Mouse (Mus musculus) heart, embryonic 12.5 days (tissue): ENCODE data around the gene Got1. TPM values are rescaled to one million over a fixed set of nuclear protein-coding genes. Genes with fewer than 3 reads are reported as not detected.
"Not testable (repeated sequence)": the region's sequence is repeated elsewhere in the genome, so short reads cannot be mapped to it uniquely, and the experiment has no call there.

Experiments used
- ATAC-seq: fragments of 200-750 bp; cut with Nextera tagmentation; 2 replicates; pipeline ENCODE4 v1.8.0; 2017; ENCODE audit warnings: moderate TSS enrichment, moderate library complexity; ENCODE audit not compliant: insufficient number of reproducible peaks, low FRiP score
- H3K27ac ChIP-seq: fragments of 300-500 bp; sonication (generic); 2 replicates; pipeline ENCODE4 v1.5.1; 2016; ENCODE audit warnings: mild to moderate bottlenecking, moderate library complexity; ENCODE audit not compliant: poor library complexity, severe bottlenecking
- H3K27me3 ChIP-seq: fragments of 300-500 bp; sonication (generic); replicated peaks from 2 replicates; pipeline ENCODE4 v1.6.1; 2016; ENCODE audit warnings: mild to moderate bottlenecking, moderate library complexity
- H3K36me3 ChIP-seq: fragments of 300-500 bp; sonication (generic); 2 replicates; pipeline ENCODE4 v1.6.1; 2016; ENCODE audit warnings: mild to moderate bottlenecking, moderate library complexity
- H3K4me1 ChIP-seq: fragments of 300-500 bp; sonication (generic); replicated peaks from 2 replicates; pipeline ENCODE4 v1.6.1; 2016; ENCODE audit warnings: mild to moderate bottlenecking
- H3K4me2 ChIP-seq: fragments of 300-500 bp; sonication (generic); 2 replicates; pipeline ENCODE4 v1.6.1; 2016; ENCODE audit warnings: mild to moderate bottlenecking, moderate library complexity
- H3K4me3 ChIP-seq: fragments of 300-500 bp; sonication (generic); 2 replicates; pipeline ENCODE4 v1.5.1; 2016; ENCODE audit warnings: mild to moderate bottlenecking
- H3K9ac ChIP-seq: fragments of 300-500 bp; sonication (generic); 2 replicates; pipeline ENCODE4 v1.6.1; 2016; ENCODE audit warnings: mild to moderate bottlenecking, moderate library complexity
- H3K9me3 ChIP-seq: fragments of 300-500 bp; sonication (generic); replicated peaks from 2 replicates; pipeline ENCODE4 v1.6.1; 2016; ENCODE audit warnings: mild to moderate bottlenecking, moderate library complexity
- WGBS: fragments of 180-500 bp; shearing (Covaris S2); methylation state at CpG from one replicate; pipeline ENCODE4 v1.1.7; 2016; 5-methylcytosine and 5-hydroxymethylcytosine counted together
- polyA plus RNA-seq: library from polyadenylated mRNA; unstranded; fragments of >200 nt; fragmentation: Nextera tagmentation; extraction: Ambion mirVana; gene quantifications from 2 replicates; pipeline ENCODE4 v1.2.1, GENCODE M21; 2016

Got1 gene
- polyA plus RNA-seq, 1 experiment from 2014 or later: 181 TPM

GRCm38 (mm10) chr19:43510436-43511220 lies 13.8 kb downstream of the Got1 start:
- no peak for ATAC-seq
- 89% methylated on average over 14 of the region's 14 CpGs for WGBS
- Histone ChIP-seq H3K4me2 (no peak overlapping the region), H3K36me3 (peaks cover 80% of the 10 kb centered on the region), H3K27me3 (no peaks in the 10 kb centered on the region), H3K4me3 (no peak overlapping the region), H3K4me1 (no peaks in the 10 kb centered on the region), H3K9ac (no peak overlapping the region), H3K27ac (no peak overlapping the region), H3K9me3 (no peaks in the 10 kb centered on the region)

DNA sequence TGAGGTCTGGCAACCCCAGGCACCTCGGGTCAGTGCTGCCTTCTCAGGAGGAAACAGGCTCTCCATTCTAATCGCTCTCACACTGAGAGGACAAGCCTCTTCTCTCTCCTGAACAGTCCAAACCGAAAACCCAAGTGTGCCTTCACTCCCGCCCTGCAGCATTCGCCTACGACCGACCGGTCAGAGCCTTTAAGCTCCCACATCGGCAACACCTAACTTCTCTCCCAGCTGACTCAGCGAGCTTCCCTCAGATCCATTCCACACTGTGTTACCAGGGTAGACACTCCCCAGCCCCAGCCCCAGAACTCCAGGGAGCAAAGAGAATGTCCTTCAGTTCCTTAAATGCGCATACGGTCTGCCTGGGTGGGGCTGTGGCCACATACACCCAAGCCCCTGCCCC lies 19.0 kb downstream of the Got1 start:
- 84% methylated on average over 12 of the region's 12 CpGs for WGBS
- no peak overlapping the region for H3K4me2 ChIP-seq
- H3K9me3 ChIP-seq: no peaks in the 10 kb centered on the region
- no peak for ATAC-seq
- H3K4me1 ChIP-seq: no peaks in the 10 kb centered on the region
- no peak overlapping the region for H3K27ac ChIP-seq
- peaks cover 81% of the 10 kb centered on the region for H3K36me3 ChIP-seq
- H3K9ac ChIP-seq: no peak overlapping the region
- H3K4me3 ChIP-seq: no peak overlapping the region
- no peaks in the 10 kb centered on the region for H3K27me3 ChIP-seq

GRCm38 (mm10) chr19:43503593-43503992 lies 20.8 kb downstream of the Got1 start:
- WGBS: 86% methylated on average over 8 of the region's 9 CpGs
- not testable (repeated sequence) for H3K4me2 ChIP-seq, H3K4me3 ChIP-seq, H3K27ac ChIP-seq, H3K27me3 ChIP-seq, H3K9me3 ChIP-seq, H3K9ac ChIP-seq, H3K4me1 ChIP-seq, ATAC-seq
- peaks cover 85% of the 10 kb centered on the region for H3K36me3 ChIP-seq

DNA sequence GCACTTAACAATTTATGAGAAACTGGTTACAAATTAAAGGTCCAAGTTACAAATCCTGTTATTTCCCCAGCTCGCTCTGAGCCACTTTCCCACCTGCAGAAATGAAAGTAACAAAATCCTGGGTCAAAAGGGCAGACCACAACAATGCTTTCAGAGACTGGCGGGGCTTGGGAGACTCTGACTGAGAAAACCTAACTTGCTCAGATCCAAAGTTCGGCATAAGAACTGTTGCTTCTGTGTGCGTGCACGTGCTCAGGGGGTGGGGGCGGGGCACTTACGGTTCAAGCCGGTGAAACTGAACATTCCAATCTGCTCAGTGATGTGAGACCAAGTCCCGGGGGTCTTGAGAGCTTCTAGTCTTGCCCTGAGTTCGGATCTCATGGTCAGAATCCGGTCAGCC lies 21.8 kb downstream of the Got1 start:
- ATAC-seq: no peak
- Histone ChIP-seq H3K4me3 (no peak overlapping the region), H3K4me1 (no peaks in the 10 kb centered on the region), H3K27me3 (no peaks in the 10 kb centered on the region), H3K27ac (no peak overlapping the region), H3K4me2 (no peak overlapping the region), H3K9ac (no peak overlapping the region), H3K36me3 (peaks cover 81% of the 10 kb centered on the region), H3K9me3 (no peaks in the 10 kb centered on the region; the same call in 1 of the 2 replicates)
- 83% methylated on average over 11 of the region's 11 CpGs for WGBS

GRCm38 (mm10) chr19:43498874-43499273 lies 25.5 kb downstream of the Got1 start:
- no peak overlapping the region for H3K27ac ChIP-seq
- H3K4me1 ChIP-seq: peaks cover 4% of the 10 kb centered on the region
- H3K9me3 ChIP-seq: no peaks in the 10 kb centered on the region; the same call in 1 of the 2 replicates
- no peak overlapping the region for H3K4me2 ChIP-seq
- no peak overlapping the region for H3K4me3 ChIP-seq
- H3K36me3 ChIP-seq: peaks cover 49% of the 10 kb centered on the region
- no peak overlapping the region for H3K9ac ChIP-seq
- WGBS: 71% methylated on average over 7 of the region's 7 CpGs
- H3K27me3 ChIP-seq: no peaks in the 10 kb centered on the region
- ATAC-seq: no peak

- 84% methylated on average over 7 of the region's 7 CpGs for WGBS
- H3K27ac ChIP-seq: no peak overlapping the region
- H3K27me3 ChIP-seq: 0 out of 2 replicates have a peak, but pooled peaks cover 4% of the 10 kb centered on the region
- H3K36me3 ChIP-seq: peaks cover 38% of the 10 kb centered on the region
- no peaks in the 10 kb centered on the region; the same call in 1 of the 2 replicates for H3K9me3 ChIP-seq
- ATAC-seq: no peak
- no peak overlapping the region for H3K4me3 ChIP-seq
- H3K9ac ChIP-seq: no peak overlapping the region
- no peak overlapping the region for H3K4me2 ChIP-seq
- H3K4me1 ChIP-seq: peaks cover 4% of the 10 kb centered on the region
Measured at GRCm38 (mm10) chr19:43497440-43497839, 27.0 kb downstream of the Got1 start.

- no peaks in the 10 kb centered on the region; the same call in 1 of the 2 replicates for H3K9me3 ChIP-seq
- H3K36me3 ChIP-seq: peaks cover 24% of the 10 kb centered on the region
- 0 out of 2 replicates have a peak overlapping the region, but pooled peaks have one; percentile 77 for H3K4me2 ChIP-seq
- no peak overlapping the region for H3K4me3 ChIP-seq
- 16% methylated on average over 5 of the region's 5 CpGs for WGBS
- ATAC-seq: no peak
- peaks cover 4% of the 10 kb centered on the region for H3K4me1 ChIP-seq
- H3K27me3 ChIP-seq: 0 out of 2 replicates have a peak, but pooled peaks cover 4% of the 10 kb centered on the region
- H3K27ac ChIP-seq: no peak overlapping the region
- no peak overlapping the region for H3K9ac ChIP-seq
Measured at GRCm38 (mm10) chr19:43495846-43496245, 28.6 kb downstream of the Got1 start.

- peaks cover 4% of the 10 kb centered on the region for H3K4me1 ChIP-seq
- WGBS: 5% methylated on average over 14 of the region's 14 CpGs
- H3K4me2 ChIP-seq: peak overlapping the region; percentile 77
- H3K36me3 ChIP-seq: peaks cover 15% of the 10 kb centered on the region
- ATAC-seq: peak; percentile 60
- 0 out of 2 replicates have a peak, but pooled peaks cover 4% of the 10 kb centered on the region for H3K27me3 ChIP-seq
- peak overlapping the region; percentile 39 for H3K4me3 ChIP-seq
- no peaks in the 10 kb centered on the region; the same call in 1 of the 2 replicates for H3K9me3 ChIP-seq
- H3K9ac ChIP-seq: peak overlapping the region; percentile 42; the same call in 1 of the 2 replicates
- H3K27ac ChIP-seq: no peak overlapping the region
Measured at GRCm38 (mm10) chr19:43494914-43495313, 29.5 kb downstream of the Got1 start.

GRCm38 (mm10) chr19:43493878-43494277 lies 30.5 kb downstream of the Got1 start:
- Histone ChIP-seq H3K9ac (no peak overlapping the region), H3K4me2 (no peak overlapping the region), H3K27ac (no peak overlapping the region), H3K27me3 (0 out of 2 replicates have a peak, but pooled peaks cover 7% of the 10 kb centered on the region), H3K4me1 (peaks cover 4% of the 10 kb centered on the region), H3K4me3 (no peak overlapping the region), H3K36me3 (peaks cover 6% of the 10 kb centered on the region), H3K9me3 (no peaks in the 10 kb centered on the region; the same call in 1 of the 2 replicates)
- ATAC-seq: no peak
- WGBS: 81% methylated on average over 6 of the region's 6 CpGs

DNA sequence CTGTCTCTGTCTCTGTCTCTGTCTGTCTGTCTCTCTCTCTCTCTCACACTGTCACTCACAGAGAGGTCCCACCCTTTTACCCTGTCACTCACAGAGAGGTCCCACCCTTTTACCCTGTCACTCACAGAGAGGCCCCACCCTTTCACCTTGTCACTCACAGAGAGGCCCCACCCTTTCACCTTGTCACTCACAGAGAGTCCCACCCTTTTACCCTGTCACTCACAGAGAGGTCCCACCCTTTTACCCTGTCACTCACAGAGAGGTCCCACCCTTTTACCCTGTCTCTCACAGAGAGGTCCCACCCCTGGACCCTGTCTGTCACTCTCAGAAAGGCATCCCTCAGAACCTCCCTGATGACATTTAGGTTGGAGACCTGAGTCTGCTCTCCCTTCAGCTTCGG lies 31.1 kb downstream of the Got1 start:
- not testable (repeated sequence) for H3K27ac ChIP-seq, ATAC-seq, H3K4me2 ChIP-seq, H3K4me3 ChIP-seq, H3K9ac ChIP-seq, H3K4me1 ChIP-seq, H3K9me3 ChIP-seq, H3K27me3 ChIP-seq, H3K36me3 ChIP-seq
- WGBS: 61% methylated on average over 1 of the region's 1 CpGs

GRCm38 (mm10) chr19:43487429-43487828 lies 37.0 kb downstream of the Got1 start:
- no peak overlapping the region for H3K27ac ChIP-seq
- H3K4me2 ChIP-seq: no peak overlapping the region
- H3K27me3 ChIP-seq: peaks cover 18% of the 10 kb centered on the region
- WGBS: 31% methylated on average over 3 of the region's 3 CpGs
- no peaks in the 10 kb centered on the region for H3K9me3 ChIP-seq
- no peak overlapping the region for H3K9ac ChIP-seq
- H3K36me3 ChIP-seq: no peaks in the 10 kb centered on the region
- ATAC-seq: no peak
- H3K4me1 ChIP-seq: no peaks in the 10 kb centered on the region
- no peak overlapping the region for H3K4me3 ChIP-seq
